Mouse (Mus musculus): ENCODE measurements around the gene Tmcc2. TPM values are rescaled to one million over a fixed set of nuclear protein-coding genes. Genes with fewer than 3 reads are reported as not detected.

Tmcc2 gene
- total RNA-seq, 2 experiments from 2014 or later, result 178 to 192 TPM

GRCm38 (mm10) chr1:132388813-132389803 is 2.0 kb downstream of the Tmcc2 start:
- intact Hi-C loops (cut with DNase I), result no loop called here
- no peak for TF ChIP-seq CTCF (IDR thresholded peaks at IDR 0.05)
- H3K27ac ChIP-seq, result peak overlapping the region; percentile 87
- peak overlapping the region; percentile 80 for H3K4me3 ChIP-seq
- no peak for DNase-seq (ENCODE audit: extremely low spot score in 1 of 2, low spot score in 2 of 2)

- intact Hi-C loops (cut with DNase I), result no loop called here
- H3K27ac ChIP-seq, result peak overlapping the region; percentile 83
- TF ChIP-seq CTCF (IDR thresholded peaks at IDR 0.05), result no peak
- peak overlapping the region; percentile 38 for H3K4me3 ChIP-seq
- DNase-seq (ENCODE audit: extremely low spot score in 1 of 2, low spot score in 2 of 2), result no peak
Measured at GRCm38 (mm10) chr1:132387943-132388342, 3.1 kb downstream of the Tmcc2 start.

GRCm38 (mm10) chr1:132386266-132386665 is 4.8 kb downstream of the Tmcc2 start:
- Histone ChIP-seq H3K4me3 (no peak overlapping the region), H3K27ac (peak overlapping the region; percentile 79)
- intact Hi-C loops (cut with DNase I), result no loop called here
- no peak for DNase-seq (ENCODE audit: extremely low spot score in 1 of 2, low spot score in 2 of 2)
- no peak for TF ChIP-seq CTCF (IDR thresholded peaks at IDR 0.05)

- TF ChIP-seq CTCF (IDR thresholded peaks at IDR 0.05), result no peak
- H3K4me3 ChIP-seq, result no peak overlapping the region
- DNase-seq (ENCODE audit: extremely low spot score in 1 of 2, low spot score in 2 of 2), result no peak
- H3K27ac ChIP-seq, result peak overlapping the region; percentile 79
- intact Hi-C loops (cut with DNase I), result no loop called here
Measured at GRCm38 (mm10) chr1:132385711-132386110, 5.4 kb downstream of the Tmcc2 start.

GRCm38 (mm10) chr1:132385266-132385665 is 5.8 kb downstream of the Tmcc2 start:
- intact Hi-C loops (cut with DNase I), result no loop called here
- no peak for DNase-seq (ENCODE audit: extremely low spot score in 1 of 2, low spot score in 2 of 2)
- TF ChIP-seq CTCF (IDR thresholded peaks at IDR 0.05), result no peak
- Histone ChIP-seq H3K27ac (peak overlapping the region; percentile 79), H3K4me3 (no peak overlapping the region)

- no peak for DNase-seq (ENCODE audit: extremely low spot score in 1 of 2, low spot score in 2 of 2)
- Histone ChIP-seq H3K4me3 (no peak overlapping the region), H3K27ac (peak overlapping the region; percentile 79)
- no peak for TF ChIP-seq CTCF (IDR thresholded peaks at IDR 0.05)
- intact Hi-C loops (cut with DNase I), result no loop called here
Measured at GRCm38 (mm10) chr1:132384001-132384554, 7.0 kb downstream of the Tmcc2 start.

- H3K27ac ChIP-seq, result no peak overlapping the region
- intact Hi-C loops (cut with DNase I), result no loop called here
- DNase-seq (ENCODE audit: extremely low spot score in 1 of 2, low spot score in 2 of 2), result no peak
- TF ChIP-seq CTCF (IDR thresholded peaks at IDR 0.05), result no peak
- no peak overlapping the region for H3K4me3 ChIP-seq
Measured at GRCm38 (mm10) chr1:132381929-132382328, 9.2 kb downstream of the Tmcc2 start.

GRCm38 (mm10) chr1:132380550-132381100 is 10.5 kb downstream of the Tmcc2 start:
- TF ChIP-seq CTCF (IDR thresholded peaks at IDR 0.05), result no peak
- H3K4me3 ChIP-seq, result no peak overlapping the region
- no peak for DNase-seq (ENCODE audit: extremely low spot score in 1 of 2, low spot score in 2 of 2)
- intact Hi-C loops (cut with DNase I), result no loop called here
- no peak overlapping the region for H3K27ac ChIP-seq

- Histone ChIP-seq H3K27ac (peak overlapping the region; percentile 19; the same call in 1 of the 2 replicates), H3K4me3 (no peak overlapping the region)
- intact Hi-C loops (cut with DNase I), result loop anchor here (2.0 kb wide), 1 partner anchor 13 kb away; the partner anchor contains the start of gene Tmcc2
- DNase-seq (ENCODE audit: extremely low spot score in 1 of 2, low spot score in 2 of 2), result no peak
- no peak for TF ChIP-seq CTCF (IDR thresholded peaks at IDR 0.05)
Measured at GRCm38 (mm10) chr1:132377811-132378210, 13.3 kb downstream of the Tmcc2 start.

GRCm38 (mm10) chr1:132377055-132377365 is 14.1 kb downstream of the Tmcc2 start:
- intact Hi-C loops (cut with DNase I), result loop anchor here (2.0 kb wide), 1 partner anchor 14 kb away; the partner anchor contains the start of gene Tmcc2
- TF ChIP-seq CTCF (IDR thresholded peaks at IDR 0.05), result no peak
- DNase-seq (ENCODE audit: extremely low spot score in 1 of 2, low spot score in 2 of 2), result no peak
- Histone ChIP-seq H3K27ac (peak overlapping the region; percentile 64; the same call in 1 of the 2 replicates), H3K4me3 (no peak overlapping the region)

- no peak overlapping the region for H3K4me3 ChIP-seq
- peak overlapping the region; percentile 64 for H3K27ac ChIP-seq
- intact Hi-C loops (cut with DNase I), result loop anchor here (2.0 kb wide), 1 partner anchor 14 kb away; the partner anchor contains the start of gene Tmcc2
- no peak for TF ChIP-seq CTCF (IDR thresholded peaks at IDR 0.05)
- no peak for DNase-seq (ENCODE audit: extremely low spot score in 1 of 2, low spot score in 2 of 2)
Measured at GRCm38 (mm10) chr1:132376211-132377054, 14.6 kb downstream of the Tmcc2 start.
